In the genomic region with DNA sequence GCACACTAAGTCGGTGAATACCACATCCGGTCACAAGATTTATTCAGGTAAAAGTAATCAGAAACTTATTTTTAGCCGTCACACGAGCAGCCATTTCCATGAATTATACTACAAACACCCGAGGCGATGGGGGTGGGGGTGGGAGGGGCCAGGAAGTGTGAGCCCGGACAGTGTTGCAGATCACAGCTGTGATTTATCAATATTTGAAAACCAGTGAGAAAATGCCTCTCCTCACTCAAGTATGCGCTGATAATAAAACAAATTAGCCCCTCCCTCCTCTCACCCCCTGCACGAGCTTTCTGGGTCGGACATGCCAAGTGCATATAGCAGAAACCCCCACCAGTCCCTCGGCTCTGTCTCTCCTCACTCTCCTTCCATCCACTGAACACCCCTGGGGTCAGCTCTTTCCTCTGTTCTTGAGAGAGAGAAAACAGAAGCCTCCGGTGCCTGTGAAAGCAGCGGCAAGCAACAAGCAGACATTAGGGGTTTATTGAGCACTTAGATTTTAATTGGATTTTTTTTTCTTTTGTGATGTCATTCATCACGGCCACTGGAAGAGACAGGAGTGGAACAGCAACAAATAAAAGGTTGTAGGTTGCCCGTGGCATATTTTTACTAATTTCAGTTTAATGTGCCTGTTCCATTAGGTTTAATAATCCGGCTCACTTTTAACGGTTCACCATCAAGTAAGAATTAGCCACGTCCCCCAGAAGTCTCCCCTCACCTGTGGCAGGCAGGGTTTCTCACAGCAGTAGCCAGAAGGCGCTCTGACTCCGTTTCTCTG, we compare ENCODE assay signal across 10 mouse cellular contexts.
A peak's percentile ranks its signal among the peaks of the same experiment; 100 is the strongest.
DNase-seq lines count a peak whose midpoint lies in the region; ATAC-seq and TF ChIP-seq lines count a peak whose summit lies in the region.
"Had no signal": no experiment of that assay in that cellular context is flagged by ENCODE, and none has a peak within 500 bp of the region (broad histone marks: within the 10 kb centered on the region; RNA-seq: fewer than 3 reads in every experiment).

No protein-coding gene starts in this region.

- TF ChIP-seq CTCF in forebrain, postnatal 0 days (IDR thresholded peaks at IDR 0.05; ENCODE audit: low read depth), result peak; percentile 28; the same call in 1 of the 2 replicates

- intact Hi-C loops in heart, postnatal 25 days (cut with DNase I), result no loop called here

- H3K27ac ChIP-seq in heart, embryonic 15.5 days, result no peak overlapping the region
- no peak overlapping the region for H3K27ac ChIP-seq in brown adipose tissue, adult 24 weeks (replicated peaks; ENCODE audit: low read depth, low read length)
- no peak overlapping the region for H3K27ac ChIP-seq in forebrain, postnatal 0 days (ENCODE audit: low read depth, low read length)

- peak overlapping the region; percentile 70 for H3K4me2 ChIP-seq in heart, embryonic 15.5 days
- peak overlapping the region; percentile 46 for H3K4me2 ChIP-seq in forebrain, postnatal 0 days (ENCODE audit: low read depth)

- H3K36me3 ChIP-seq in heart, embryonic 15.5 days, result no peaks in the 10 kb centered on the region
- no peaks in the 10 kb centered on the region for H3K36me3 ChIP-seq in forebrain, postnatal 0 days (ENCODE audit: insufficient read depth)

- DNase-seq in heart, postnatal 25 days (ENCODE audit: low spot score), result no peak
- no peak for DNase-seq in forebrain, postnatal 0 days
- peak; percentile 24 for DNase-seq in mesoderm, embryonic 11.5 days (ENCODE audit: low read depth, low spot score)
- DNase-seq in thymus, postnatal 36 days, result no peak
- no peak for DNase-seq in layer of hippocampus, postnatal 25 days (ENCODE audit: extremely low spot score in 1 of 2, low spot score in 1 of 2)
- no peak for DNase-seq in thymus, postnatal 14 days
- DNase-seq: thymus, adult 2 months had no signal

- H3K4me1 ChIP-seq in heart, embryonic 15.5 days (replicated peaks), result peaks cover 12% of the 10 kb centered on the region; the same call in 1 of the 2 replicates
- H3K4me1 ChIP-seq in brown adipose tissue, adult 24 weeks (ENCODE audit: control insufficient read depth, insufficient read depth, insufficient read length, low read length), result no peaks in the 10 kb centered on the region
- no peaks in the 10 kb centered on the region for H3K4me1 ChIP-seq in forebrain, postnatal 0 days (ENCODE audit: insufficient read depth)

- H3K9me3 ChIP-seq in heart, embryonic 15.5 days (replicated peaks), result no peaks in the 10 kb centered on the region
- H3K9me3 ChIP-seq in forebrain, postnatal 0 days (ENCODE audit: low read length), result no peaks in the 10 kb centered on the region

- H3K4me3 ChIP-seq in heart, embryonic 15.5 days, result peak overlapping the region; percentile 41
- H3K4me3 ChIP-seq in brown adipose tissue, adult 24 weeks (ENCODE audit: insufficient read depth, low read depth, low read length), result peak overlapping the region; percentile 22
- H3K4me3 ChIP-seq in forebrain, postnatal 0 days (ENCODE audit: low read depth, low read length), result peak overlapping the region; percentile 28
- H3K4me3 ChIP-seq: myocyte had no signal

- peak; percentile 58; the same call in 1 of the 2 replicates for ATAC-seq in heart, embryonic 15.5 days (replicated peaks; ENCODE audit: insufficient number of reproducible peaks, insufficient read depth, low FRiP score, low read depth)
- ATAC-seq in forebrain, postnatal 0 days, result peak; percentile 23; the same call in 1 of the 2 replicates

- WGBS in heart, embryonic 15.5 days, result 28% methylated on average over 20 of the region's 20 CpGs
- WGBS in forebrain, postnatal 0 days, result 18% methylated on average over 20 of the region's 20 CpGs

- H3K9ac ChIP-seq in heart, embryonic 15.5 days, result peak overlapping the region; percentile 30; the same call in 1 of the 2 replicates
- peak overlapping the region; percentile 34 for H3K9ac ChIP-seq in forebrain, postnatal 0 days

- H3K27me3 ChIP-seq in heart, embryonic 15.5 days, result no peaks in the 10 kb centered on the region
- no peaks in the 10 kb centered on the region for H3K27me3 ChIP-seq in forebrain, postnatal 0 days (ENCODE audit: insufficient read depth, low read length)
